Mouse (Mus musculus): ENCODE measurements at regions not wholly inside any gene's neighbourhood (a gene's known extent, or its start where the extent isn't known, plus 50 kb on each side); places are given as distances from the start of the nearest gene placed in this dataset.

GRCm38 (mm10) chr5:39557376-39558001, 197.8 kb downstream of the Hs3st1 start:
- H3K4me3 ChIP-seq (ENCODE audit: insufficient read depth, low read length), result no peak overlapping the region
- no peaks in the 10 kb centered on the region for H3K4me1 ChIP-seq (ENCODE audit: control insufficient read depth, insufficient read depth, low read length)
- TF ChIP-seq CTCF (IDR thresholded peaks at IDR 0.05; ENCODE audit: extremely low read depth, insufficient read depth, low read length) (no peak), POLR2A (IDR thresholded peaks at IDR 0.05; ENCODE audit: extremely low read depth, insufficient read depth, low read length) (no peak)
- H3K27ac ChIP-seq (ENCODE audit: insufficient read depth, low read length), result no peak overlapping the region

GRCm38 (mm10) chr5:39537044-39537443, 218.2 kb downstream of the Hs3st1 start:
- TF ChIP-seq CTCF (IDR thresholded peaks at IDR 0.05; ENCODE audit: extremely low read depth, insufficient read depth, low read length) (no peak), POLR2A (IDR thresholded peaks at IDR 0.05; ENCODE audit: extremely low read depth, insufficient read depth, low read length) (no peak)
- Histone ChIP-seq H3K27ac (ENCODE audit: insufficient read depth, low read length) (no peak overlapping the region), H3K4me1 (ENCODE audit: control insufficient read depth, insufficient read depth, low read length) (no peaks in the 10 kb centered on the region), H3K4me3 (ENCODE audit: insufficient read depth, low read length) (no peak overlapping the region)

- TF ChIP-seq POLR2A (IDR thresholded peaks at IDR 0.05; ENCODE audit: extremely low read depth, insufficient read depth, low read length) (no peak), CTCF (IDR thresholded peaks at IDR 0.05; ENCODE audit: extremely low read depth, insufficient read depth, low read length) (no peak)
- Histone ChIP-seq H3K4me3 (ENCODE audit: insufficient read depth, low read length) (no peak overlapping the region), H3K4me1 (ENCODE audit: control insufficient read depth, insufficient read depth, low read length) (no peaks in the 10 kb centered on the region), H3K27ac (ENCODE audit: insufficient read depth, low read length) (no peak overlapping the region)
These were observed 218.9 kb downstream of the Hs3st1 start for GRCm38 (mm10) chr5:39536351-39536750.

- H3K27ac ChIP-seq (ENCODE audit: insufficient read depth, low read length), result no peak overlapping the region
- H3K4me1 ChIP-seq (ENCODE audit: control insufficient read depth, insufficient read depth, low read length), result no peaks in the 10 kb centered on the region
- H3K4me3 ChIP-seq (ENCODE audit: insufficient read depth, low read length), result no peak overlapping the region
- TF ChIP-seq CTCF (IDR thresholded peaks at IDR 0.05; ENCODE audit: extremely low read depth, insufficient read depth, low read length) (no peak), POLR2A (IDR thresholded peaks at IDR 0.05; ENCODE audit: extremely low read depth, insufficient read depth, low read length) (no peak)
These were observed 245.0 kb downstream of the Hs3st1 start for GRCm38 (mm10) chr5:39510246-39510645.

- Histone ChIP-seq H3K4me1 (ENCODE audit: control insufficient read depth, insufficient read depth, low read length) (no peaks in the 10 kb centered on the region), H3K27ac (ENCODE audit: insufficient read depth, low read length) (no peak overlapping the region), H3K4me3 (ENCODE audit: insufficient read depth, low read length) (no peak overlapping the region)
- no peak for TF ChIP-seq POLR2A (IDR thresholded peaks at IDR 0.05; ENCODE audit: extremely low read depth, insufficient read depth, low read length)
- TF ChIP-seq CTCF (IDR thresholded peaks at IDR 0.05; ENCODE audit: extremely low read depth, insufficient read depth, low read length), result no peak
These were observed 272.5 kb downstream of the Hs3st1 start for GRCm38 (mm10) chr5:39482756-39483155.

- no peak overlapping the region for H3K4me3 ChIP-seq (ENCODE audit: insufficient read depth, low read length)
- H3K4me1 ChIP-seq (ENCODE audit: control insufficient read depth, insufficient read depth, low read length), result no peaks in the 10 kb centered on the region
- no peak overlapping the region for H3K27ac ChIP-seq (ENCODE audit: insufficient read depth, low read length)
- no peak for TF ChIP-seq POLR2A (IDR thresholded peaks at IDR 0.05; ENCODE audit: extremely low read depth, insufficient read depth, low read length)
- TF ChIP-seq CTCF (IDR thresholded peaks at IDR 0.05; ENCODE audit: extremely low read depth, insufficient read depth, low read length), result no peak
These were observed 297.2 kb downstream of the Hs3st1 start for GRCm38 (mm10) chr5:39458116-39458525.

- H3K27ac ChIP-seq (ENCODE audit: insufficient read depth, low read length), result no peak overlapping the region
- H3K4me1 ChIP-seq (ENCODE audit: control insufficient read depth, insufficient read depth, low read length), result no peaks in the 10 kb centered on the region
- H3K4me3 ChIP-seq (ENCODE audit: insufficient read depth, low read length), result no peak overlapping the region
- TF ChIP-seq CTCF (IDR thresholded peaks at IDR 0.05; ENCODE audit: extremely low read depth, insufficient read depth, low read length) (no peak), POLR2A (IDR thresholded peaks at IDR 0.05; ENCODE audit: extremely low read depth, insufficient read depth, low read length) (no peak)
These were observed 301.6 kb downstream of the Hs3st1 start for GRCm38 (mm10) chr5:39453706-39454105.

GRCm38 (mm10) chr5:39440817-39441216, 314.5 kb downstream of the Hs3st1 start:
- H3K27ac ChIP-seq (ENCODE audit: insufficient read depth, low read length), result no peak overlapping the region
- no peaks in the 10 kb centered on the region for H3K4me1 ChIP-seq (ENCODE audit: control insufficient read depth, insufficient read depth, low read length)
- no peak for TF ChIP-seq CTCF (IDR thresholded peaks at IDR 0.05; ENCODE audit: extremely low read depth, insufficient read depth, low read length)
- TF ChIP-seq POLR2A (IDR thresholded peaks at IDR 0.05; ENCODE audit: extremely low read depth, insufficient read depth, low read length), result no peak
- no peak overlapping the region for H3K4me3 ChIP-seq (ENCODE audit: insufficient read depth, low read length)

- no peak for TF ChIP-seq CTCF (IDR thresholded peaks at IDR 0.05; ENCODE audit: extremely low read depth, insufficient read depth, low read length)
- TF ChIP-seq POLR2A (IDR thresholded peaks at IDR 0.05; ENCODE audit: extremely low read depth, insufficient read depth, low read length), result no peak
- Histone ChIP-seq H3K27ac (ENCODE audit: insufficient read depth, low read length) (no peak overlapping the region), H3K4me1 (ENCODE audit: control insufficient read depth, insufficient read depth, low read length) (no peaks in the 10 kb centered on the region), H3K4me3 (ENCODE audit: insufficient read depth, low read length) (no peak overlapping the region)
These were observed 317.6 kb downstream of the Hs3st1 start for GRCm38 (mm10) chr5:39437463-39438201.

- Histone ChIP-seq H3K27ac (ENCODE audit: insufficient read depth, low read length) (no peak overlapping the region), H3K4me1 (ENCODE audit: control insufficient read depth, insufficient read depth, low read length) (no peaks in the 10 kb centered on the region), H3K4me3 (ENCODE audit: insufficient read depth, low read length) (no peak overlapping the region)
- TF ChIP-seq POLR2A (IDR thresholded peaks at IDR 0.05; ENCODE audit: extremely low read depth, insufficient read depth, low read length) (no peak), CTCF (IDR thresholded peaks at IDR 0.05; ENCODE audit: extremely low read depth, insufficient read depth, low read length) (no peak)
These were observed 329.2 kb downstream of the Hs3st1 start for GRCm38 (mm10) chr5:39426053-39426452.

All from cortical plate, adult 2 months (tissue).